Mouse (Mus musculus) brain, embryonic 14.5 days (tissue): ENCODE data around the gene Myof.

Source experiments
- CTCF ChIP-seq: fragments of 200-500 bp; IDR thresholded peaks from 2 replicates; pipeline ENCODE4 v1.5.1; 2012; ENCODE audit warnings: inconsistent platforms, mild to moderate bottlenecking, moderate library complexity, borderline replicate concordance; ENCODE audit not compliant: insufficient read depth, insufficient read length; ENCODE audit errors: extremely low read depth
- POLR2A ChIP-seq: fragments of 200-500 bp; IDR thresholded peaks from 2 replicates; pipeline ENCODE4 v1.6.1; 2012; ENCODE audit warnings: mild to moderate bottlenecking, inconsistent platforms, borderline replicate concordance; ENCODE audit not compliant: poor library complexity, insufficient read depth, insufficient read length, severe bottlenecking; ENCODE audit errors: extremely low read depth

DNA sequence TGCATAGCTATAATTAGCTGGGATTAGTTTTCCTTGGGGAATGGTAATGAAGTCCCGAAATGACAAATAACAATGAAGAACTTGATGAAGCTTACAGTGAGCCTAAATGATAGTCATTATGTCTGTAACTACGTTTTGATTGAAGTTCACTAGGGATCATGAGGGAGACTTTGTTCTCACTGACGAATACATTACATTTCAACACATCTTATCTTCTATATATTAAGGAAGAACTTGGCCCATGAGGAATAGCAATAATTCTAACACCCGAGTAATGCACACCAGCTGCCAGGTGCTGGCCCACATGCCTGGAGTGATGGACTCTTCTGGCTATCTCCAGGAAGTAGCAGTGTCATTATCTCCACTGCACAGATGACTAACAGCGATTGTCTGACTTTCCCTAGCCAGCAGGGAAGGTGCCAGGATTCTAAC is 133.5 kb downstream of the Myof start:
- TF ChIP-seq POLR2A, result no peak
- TF ChIP-seq CTCF, result no peak
